Mouse (Mus musculus) CH12.LX (cell line): Measurements from ENCODE around the gene Psmc3ip. TPM values are rescaled to one million over a fixed set of nuclear protein-coding genes. Genes with fewer than 3 reads are reported as not detected.

Experiments used
- DNase-seq: peaks from one replicate; pipeline ENCODE4 v3.0.0-alpha.2; 2013; ENCODE audit errors: extremely low read depth
- H3K27ac ChIP-seq: 2 replicates; pipeline ENCODE4 v1.5.1; 2012; ENCODE audit warnings: low read depth, mild to moderate bottlenecking, control low read depth, moderate library complexity; ENCODE audit not compliant: insufficient read depth
- H3K27me3 ChIP-seq: replicated peaks from 2 replicates; pipeline ENCODE3; 2012; ENCODE audit warnings: inconsistent platforms
- H3K36me3 ChIP-seq, 2 experiments: replicated peaks in 1 of 2; 2 replicates each; pipeline versions ENCODE3 to v1.6.1; 2012; ENCODE audit warnings: inconsistent platforms in 1 of 2, low read length in 1 of 2, mild to moderate bottlenecking in 1 of 2, mixed read lengths in 1 of 2, moderate library complexity in 1 of 2; ENCODE audit not compliant: control insufficient read depth in 1 of 2, insufficient read depth in 1 of 2
- H3K4me1 ChIP-seq, 2 experiments: 2 replicates each; pipeline ENCODE4 v1.6.1; 2012; ENCODE audit warnings: inconsistent platforms in 1 of 2, moderate library complexity in 1 of 2; ENCODE audit not compliant: insufficient read depth in 2 of 2, control insufficient read depth in 1 of 2
- H3K4me2 ChIP-seq: 2 replicates; pipeline ENCODE4 v1.6.1; 2012; ENCODE audit warnings: low read depth, mild to moderate bottlenecking, control low read depth; ENCODE audit not compliant: poor library complexity, insufficient read depth, severe bottlenecking
- H3K4me3 ChIP-seq, 3 experiments: fragments of 150-350 bp in 1 of 3; sonication (generic) in 1 of 3; replicated peaks in 1 of 3; 2 replicates each; pipeline versions ENCODE3 to v1.5.1; 2011 to 2012; ENCODE audit warnings: low read depth in 2 of 3, low read length in 2 of 3, mild to moderate bottlenecking in 2 of 3, moderate library complexity in 2 of 3, control low read depth in 1 of 3, improper control_type of control experiment in 1 of 3, inconsistent platforms in 1 of 3, mixed read lengths in 1 of 3; ENCODE audit not compliant: poor library complexity in 1 of 3
- H3K79me2 ChIP-seq: replicated peaks from 2 replicates; pipeline ENCODE4 v1.6.1; 2012; ENCODE audit warnings: mild to moderate bottlenecking, moderate library complexity; ENCODE audit not compliant: control insufficient read depth, poor library complexity, insufficient read depth, severe bottlenecking; ENCODE audit errors: extremely low read depth
- H3K9ac ChIP-seq: 2 replicates; pipeline ENCODE4 v1.6.1; 2012; ENCODE audit warnings: low read depth, mild to moderate bottlenecking, control low read depth, moderate library complexity; ENCODE audit not compliant: insufficient read depth
- H3K9me3 ChIP-seq: replicated peaks from 2 replicates; pipeline ENCODE3; 2012; ENCODE audit warnings: low read length, inconsistent platforms, mixed read lengths
- BHLHE40 ChIP-seq: IDR thresholded peaks from 2 replicates; pipeline ENCODE4 v1.6.1; 2011; ENCODE audit warnings: mild to moderate bottlenecking, low read depth, low read length, improper control_type of control experiment
- CHD1 ChIP-seq: IDR thresholded peaks from 2 replicates; pipeline ENCODE4 v1.6.1; 2012; ENCODE audit warnings: low read depth, low read length, improper control_type of control experiment, inconsistent platforms
- CTCF ChIP-seq, 2 experiments: IDR thresholded peaks in 1 of 2; conservative IDR thresholded peaks in 1 of 2; 2 replicates each; pipeline ENCODE4 v1.5.1; 2011 to 2012; ENCODE audit warnings: low read depth in 2 of 2, low read length in 2 of 2, improper control_type of control experiment in 1 of 2, inconsistent platforms in 1 of 2, mild to moderate bottlenecking in 1 of 2, moderate library complexity in 1 of 2
- E2F4 ChIP-seq: IDR thresholded peaks from 2 replicates; pipeline ENCODE4 v1.6.1; 2011; ENCODE audit warnings: low read depth, low read length, improper control_type of control experiment; ENCODE audit not compliant: insufficient replicate concordance
- HCFC1 ChIP-seq: IDR thresholded peaks from 2 replicates; pipeline ENCODE4 v1.6.1; 2012; ENCODE audit warnings: low read depth, mild to moderate bottlenecking, inconsistent platforms, low read length, improper control_type of control experiment
- JUND ChIP-seq: conservative IDR thresholded peaks from 2 replicates; pipeline ENCODE4 v1.6.1; 2011; ENCODE audit warnings: low read depth, low read length, improper control_type of control experiment
- MAX ChIP-seq: IDR thresholded peaks from 2 replicates; pipeline ENCODE4 v1.6.1; 2011; ENCODE audit warnings: low read length, improper control_type of control experiment
- MEF2A ChIP-seq: IDR thresholded peaks from 2 replicates; pipeline ENCODE4 v1.6.1; 2014; ENCODE audit warnings: low read depth, mild to moderate bottlenecking, inconsistent platforms, low read length, improper control_type of control experiment, borderline replicate concordance
- MYC ChIP-seq: IDR thresholded peaks from 2 replicates; pipeline ENCODE4 v1.6.1; 2011; ENCODE audit warnings: low read depth, mild to moderate bottlenecking, improper control_type of control experiment, low read length
- POLR2AphosphoS2 ChIP-seq: IDR thresholded peaks from 2 replicates; pipeline ENCODE4 v1.6.1; 2011; ENCODE audit warnings: low read depth, low read length, improper control_type of control experiment
- RAD21 ChIP-seq: IDR thresholded peaks from 2 replicates; pipeline ENCODE4 v1.6.1; 2011; ENCODE audit warnings: low read depth, mild to moderate bottlenecking, low read length, improper control_type of control experiment, moderate library complexity
- SMC3 ChIP-seq: IDR thresholded peaks from 2 replicates; pipeline ENCODE4 v1.6.1; 2011; ENCODE audit warnings: low read depth, low read length, improper control_type of control experiment
- UBTF ChIP-seq: IDR thresholded peaks from 2 replicates; pipeline ENCODE4 v1.6.1; 2012; ENCODE audit warnings: low read depth, mild to moderate bottlenecking, inconsistent platforms, low read length, improper control_type of control experiment, moderate library complexity
- ZKSCAN1 ChIP-seq: IDR thresholded peaks from 2 replicates; pipeline ENCODE4 v1.6.1; 2012; ENCODE audit warnings: low read depth, inconsistent platforms, low read length, improper control_type of control experiment, borderline replicate concordance
- ZNF384 ChIP-seq: IDR thresholded peaks from 2 replicates; pipeline ENCODE4 v1.6.1; 2012; ENCODE audit warnings: low read depth, low read length, improper control_type of control experiment, inconsistent platforms
- dilution Hi-C: fragments of 300-500 bp; cut with MboI; formaldehyde crosslinking; loops from 2 replicates; pipeline ENCODE4 v1.14.3; 2020; ENCODE audit warnings: low sequenced_read_pairs; ENCODE audit not compliant: extremely low pct_unique_long_range_greater_than_20kb, extremely low pct_ligation_motif_present
- in situ Hi-C: fragments of 300-500 bp; cut with MboI; formaldehyde crosslinking; loops from 3 replicates; pipeline ENCODE4 v1.14.3; 2019; ENCODE audit warnings: low sequenced_read_pairs, low pct_ligation_motif_present, low pct_unique_long_range_greater_than_20kb, mixed read lengths
- polyA plus RNA-seq: library from polyadenylated mRNA; unstranded; fragments of >175 nt; gene quantifications from 2 replicates; pipeline ENCODE4 v1.2.1, GENCODE M21; 2012; ENCODE audit warnings: low read depth; ENCODE audit not compliant: insufficient read length
- total RNA-seq, 2 experiments: library from RNA; depleted of rRNA; stranded (reverse); fragments of 300-350 nt in 1 of 2; fragments of >200 nt in 1 of 2; gene quantifications; 2 replicates each; pipeline ENCODE4 v1.2.3; 2012 to 2014

The Psmc3ip gene
- total and polyA plus RNA-seq, 3 experiments: 63.7 to 89.9 (median 85.9) TPM

DNA sequence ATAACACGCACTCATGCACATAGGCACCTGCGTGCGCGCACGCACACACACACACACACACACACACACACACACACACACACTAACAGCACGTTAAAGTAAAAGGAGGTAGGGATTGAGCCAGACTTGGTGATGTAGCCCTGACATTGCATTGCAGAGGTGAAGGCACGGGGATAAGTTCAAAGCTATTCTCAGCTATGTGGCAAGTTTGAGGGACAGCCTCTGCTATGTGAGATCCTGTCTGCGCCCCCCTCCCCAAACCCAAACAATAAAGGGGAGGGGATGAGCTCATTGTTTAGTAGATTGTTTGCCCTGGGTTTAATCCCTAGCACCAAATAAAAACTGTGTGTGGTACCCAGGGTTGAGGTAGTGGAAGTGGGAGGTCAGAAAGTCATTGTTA, 45.9 kb upstream of the Psmc3ip start:
- TF ChIP-seq E2F4 (no peak), CHD1 (no peak), HCFC1 (no peak), UBTF (no peak), ZNF384 (no peak), MYC (no peak), SMC3 (no peak), RAD21 (no peak), MAX (no peak), JUND (no peak), MEF2A (no peak), BHLHE40 (no peak)
- in situ Hi-C loops: no loop called here
- H3K4me2 ChIP-seq: no peak overlapping the region
- no peak for DNase-seq
- no peaks in the 10 kb centered on the region for H3K27me3 ChIP-seq
- dilution Hi-C loops: no loop called here
- H3K79me2 ChIP-seq: no peaks in the 10 kb centered on the region
- no peak overlapping the region for H3K9ac ChIP-seq
- H3K27ac ChIP-seq: no peak overlapping the region
- H3K4me3 ChIP-seq: no peak overlapping the region
- peaks cover 5 to 23% of the 10 kb centered on the region in 2 experiments; a peak in 3 of 4 replicates for H3K4me1 ChIP-seq
- no peaks in the 10 kb centered on the region for H3K9me3 ChIP-seq
- no peaks in the 10 kb centered on the region for H3K36me3 ChIP-seq

DNA sequence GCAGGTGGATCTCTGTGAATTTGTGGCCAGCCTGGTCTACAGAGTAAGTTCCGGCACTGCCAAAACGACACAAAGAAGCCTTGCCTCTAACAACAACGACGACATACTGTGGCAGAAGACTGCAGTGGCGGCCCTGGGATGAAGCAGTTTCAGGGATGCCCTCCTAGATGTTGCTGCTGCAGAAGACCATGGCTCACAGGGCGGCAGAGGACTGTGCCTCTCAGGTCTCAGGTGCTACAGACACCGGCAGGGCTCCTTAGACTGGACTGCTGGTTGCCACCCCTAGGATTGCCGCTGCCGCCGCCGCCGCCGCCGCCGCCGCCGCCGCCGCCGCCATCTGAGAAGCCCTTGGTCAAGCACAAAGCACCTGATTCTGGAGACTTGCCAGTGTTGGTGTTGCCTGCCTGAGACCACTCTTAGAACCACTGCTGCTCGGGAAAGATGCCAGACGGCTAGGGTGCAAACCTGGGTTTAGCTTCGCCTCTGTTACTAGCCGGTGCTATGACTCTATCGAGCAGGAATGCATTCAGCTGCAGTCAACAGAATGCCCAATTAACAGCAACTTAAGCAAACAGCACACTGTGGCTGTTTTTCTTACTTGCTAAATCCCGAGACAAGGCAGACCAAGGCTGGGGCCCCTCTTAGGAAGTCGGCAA, 45.1 kb upstream of the Psmc3ip start:
- H3K9ac ChIP-seq: no peak overlapping the region
- H3K4me3 ChIP-seq: no peak overlapping the region
- H3K27me3 ChIP-seq: no peaks in the 10 kb centered on the region
- no peak overlapping the region for H3K4me2 ChIP-seq
- peaks cover 5 to 23% of the 10 kb centered on the region in 2 experiments; a peak in 3 of 4 replicates for H3K4me1 ChIP-seq
- TF ChIP-seq JUND (no peak), ZKSCAN1 (no peak), POLR2AphosphoS2 (no peak), CTCF (conservative IDR thresholded peaks at IDR 0.05 in 1 of 2, IDR thresholded peaks at IDR 0.05 in 1 of 2; ENCODE audit: low read depth in 2 of 2, low read length in 2 of 2) (no peak)
- DNase-seq: no peak
- H3K27ac ChIP-seq: no peak overlapping the region
- no peaks in the 10 kb centered on the region for H3K36me3 ChIP-seq
- in situ Hi-C loops: no loop called here
- dilution Hi-C loops: no loop called here
- no peaks in the 10 kb centered on the region for H3K9me3 ChIP-seq
- H3K79me2 ChIP-seq: no peaks in the 10 kb centered on the region
